Mouse (Mus musculus) hindbrain, embryonic 15.5 days (tissue): Measurements from ENCODE around the gene Kcnq1. TPM values are rescaled to one million over a fixed set of nuclear protein-coding genes. Genes with fewer than 3 reads are reported as not detected.

Experiments used
- ATAC-seq: fragments of 200-750 bp; cut with Nextera tagmentation; 2 replicates; pipeline ENCODE4 v1.8.0; 2017; ENCODE audit warnings: low read depth, moderate number of reproducible peaks, moderate TSS enrichment; ENCODE audit not compliant: low FRiP score
- H3K27ac ChIP-seq: fragments of 300-500 bp; sonication (generic); replicated peaks from 2 replicates; pipeline ENCODE4 v1.5.1; 2015; ENCODE audit warnings: mild to moderate bottlenecking, inconsistent platforms
- H3K27me3 ChIP-seq: fragments of 300-500 bp; sonication (generic); 2 replicates; pipeline ENCODE4 v1.6.1; 2015; ENCODE audit warnings: control low read depth, inconsistent platforms
- H3K36me3 ChIP-seq: fragments of 300-500 bp; sonication (generic); 2 replicates; pipeline ENCODE4 v1.6.1; 2015; ENCODE audit warnings: control low read depth, inconsistent platforms
- H3K4me1 ChIP-seq: fragments of 300-500 bp; sonication (generic); replicated peaks from 2 replicates; pipeline ENCODE4 v1.6.1; 2015; ENCODE audit warnings: control low read depth, inconsistent platforms
- H3K4me2 ChIP-seq: fragments of 300-500 bp; sonication (generic); 2 replicates; pipeline ENCODE4 v1.6.1; 2015; ENCODE audit warnings: moderate library complexity, mild to moderate bottlenecking, inconsistent platforms
- H3K4me3 ChIP-seq: fragments of 300-500 bp; sonication (generic); 2 replicates; pipeline ENCODE4 v1.5.1; 2015; ENCODE audit warnings: mild to moderate bottlenecking, inconsistent platforms
- H3K9ac ChIP-seq: fragments of 300-500 bp; sonication (generic); 2 replicates; pipeline ENCODE4 v1.6.1; 2015; ENCODE audit warnings: inconsistent platforms
- H3K9me3 ChIP-seq: fragments of 300-500 bp; sonication (generic); 2 replicates; pipeline ENCODE4 v1.6.1; 2016; ENCODE audit warnings: control low read depth, inconsistent platforms
- WGBS: fragments of 180-500 bp; shearing (Covaris S2); methylation state at CpG from one replicate; pipeline ENCODE4 v1.1.7; 2015; 5-methylcytosine and 5-hydroxymethylcytosine counted together
- polyA plus RNA-seq: library from polyadenylated mRNA; unstranded; fragments of >200 nt; fragmentation: Nextera tagmentation; extraction: Ambion mirVana; gene quantifications from 2 replicates; pipeline ENCODE4 v1.2.1, GENCODE M21; 2015

Gene Kcnq1
- polyA plus RNA-seq, 1 experiment from 2014 or later = 1.1 TPM

DNA sequence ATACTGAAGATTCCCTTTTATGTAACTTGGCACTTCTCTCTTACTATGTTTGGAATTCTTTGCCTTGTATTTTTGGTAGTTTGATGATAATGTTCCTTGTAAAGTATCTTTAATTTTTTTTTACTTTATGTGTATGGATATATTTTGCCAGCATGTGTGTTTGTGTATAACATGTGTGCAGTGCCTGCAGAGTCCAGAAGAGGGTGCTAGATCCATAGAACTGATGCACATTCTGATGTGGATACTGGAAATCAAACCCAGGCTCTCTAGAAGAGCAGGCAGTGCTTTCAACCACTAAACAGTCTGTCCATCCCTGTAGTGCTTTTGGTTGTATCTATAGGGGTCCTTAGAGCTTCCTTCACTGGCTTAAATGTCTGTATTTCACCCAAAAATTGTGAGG, 8.6 kb downstream of the Kcnq1 start:
- Histone ChIP-seq H3K4me1 (no peaks in the 10 kb centered on the region), H3K27me3 (no peaks in the 10 kb centered on the region), H3K9me3 (no peaks in the 10 kb centered on the region), H3K27ac (no peak overlapping the region), H3K9ac (no peak overlapping the region), H3K4me2 (no peak overlapping the region), H3K4me3 (no peak overlapping the region), H3K36me3 (no peaks in the 10 kb centered on the region)
- no peak for ATAC-seq

DNA sequence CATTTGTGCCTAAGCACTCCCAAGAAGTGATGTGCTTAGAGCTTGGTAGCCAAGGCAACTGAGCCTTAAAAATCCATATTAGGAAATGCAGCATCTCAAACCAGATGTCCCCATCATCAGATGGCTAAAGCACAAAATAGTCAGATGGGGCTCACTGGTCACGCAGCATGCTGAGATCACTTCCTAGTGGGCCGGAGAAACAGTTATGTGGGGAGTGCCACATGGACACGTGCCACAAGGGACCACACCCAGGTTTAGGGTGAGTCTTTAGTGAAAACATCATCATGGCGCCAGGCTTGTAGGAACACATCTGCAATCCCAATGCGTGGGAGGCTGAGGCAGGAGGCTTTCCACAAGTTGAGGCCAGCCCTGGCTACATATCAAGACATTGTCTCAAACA, 10.4 kb downstream of the Kcnq1 start:
- Histone ChIP-seq H3K27ac (no peak overlapping the region), H3K36me3 (no peaks in the 10 kb centered on the region), H3K4me3 (no peak overlapping the region), H3K9me3 (no peaks in the 10 kb centered on the region), H3K27me3 (no peaks in the 10 kb centered on the region), H3K4me2 (no peak overlapping the region), H3K4me1 (no peaks in the 10 kb centered on the region), H3K9ac (no peak overlapping the region)
- no peak for ATAC-seq
- 87% methylated on average over 5 of the region's 5 CpGs for WGBS

DNA sequence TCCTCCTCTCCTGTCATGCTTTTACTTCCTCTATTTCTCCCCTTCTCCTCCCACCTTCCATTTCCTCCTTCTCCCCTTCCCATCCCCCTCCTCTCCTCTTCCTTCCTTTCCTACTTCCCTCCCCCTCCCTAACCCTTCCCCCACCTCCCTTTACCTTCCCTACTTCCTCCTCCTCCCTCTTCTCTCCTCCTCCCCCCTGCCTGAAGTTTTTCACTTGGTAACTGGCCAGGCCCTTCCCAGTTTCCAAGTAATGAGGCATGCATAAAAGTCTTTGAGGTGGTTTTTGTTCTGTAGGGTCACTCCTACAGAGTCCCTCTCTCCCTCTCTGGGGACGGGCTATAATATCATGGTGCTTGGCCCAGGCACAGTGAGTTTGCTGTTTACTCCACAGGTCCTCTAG, 13.2 kb downstream of the Kcnq1 start:
- H3K27me3 ChIP-seq = no peaks in the 10 kb centered on the region
- ATAC-seq = no peak
- 13% methylated on average over 1 of the region's 1 CpGs for WGBS

GRCm38 (mm10) chr7:143119826-143120225, 13.7 kb downstream of the Kcnq1 start:
- Histone ChIP-seq H3K4me1 (peaks cover 8% of the 10 kb centered on the region), H3K27ac (no peak overlapping the region), H3K9me3 (no peaks in the 10 kb centered on the region), H3K27me3 (no peaks in the 10 kb centered on the region), H3K4me2 (no peak overlapping the region), H3K36me3 (no peaks in the 10 kb centered on the region), H3K4me3 (no peak overlapping the region), H3K9ac (no peak overlapping the region)
- WGBS = 73% methylated on average over 3 of the region's 3 CpGs
- ATAC-seq = no peak

More for the DNA sequence above, 13.2 kb downstream of the Kcnq1 start:
- no peak overlapping the region for H3K27ac ChIP-seq
- H3K4me3 ChIP-seq = no peak overlapping the region
- no peak overlapping the region for H3K9ac ChIP-seq
- no peak overlapping the region for H3K4me2 ChIP-seq
- peaks cover 3% of the 10 kb centered on the region for H3K4me1 ChIP-seq
- no peaks in the 10 kb centered on the region for H3K36me3 ChIP-seq
- no peaks in the 10 kb centered on the region for H3K9me3 ChIP-seq

DNA sequence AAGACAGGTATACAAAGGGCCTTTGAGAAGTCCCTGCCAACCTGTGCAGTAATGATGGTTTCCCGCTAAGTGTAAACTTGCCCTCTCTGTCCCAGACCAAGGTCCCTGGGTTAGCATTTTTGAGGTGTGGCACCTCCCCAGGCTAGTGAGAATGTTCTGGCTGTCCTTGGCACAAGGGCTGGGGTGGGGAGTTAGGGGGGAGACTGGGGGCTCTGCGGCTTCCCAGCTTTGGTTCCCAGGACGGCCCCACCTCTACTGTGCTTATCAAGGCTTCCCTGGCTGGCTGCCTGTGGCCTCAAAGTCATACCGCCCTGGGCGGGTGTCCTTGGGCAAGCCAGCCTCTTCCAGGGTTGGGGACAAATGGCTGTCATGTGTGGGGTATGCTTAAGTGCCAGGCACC, 16.0 kb downstream of the Kcnq1 start:
- no peak overlapping the region for H3K9ac ChIP-seq
- WGBS = 87% methylated on average over 5 of the region's 5 CpGs
- no peak for ATAC-seq
- no peak overlapping the region for H3K4me3 ChIP-seq
- H3K9me3 ChIP-seq = no peaks in the 10 kb centered on the region
- H3K36me3 ChIP-seq = no peaks in the 10 kb centered on the region
- H3K4me1 ChIP-seq = peaks cover 8% of the 10 kb centered on the region
- no peak overlapping the region for H3K27ac ChIP-seq
- H3K27me3 ChIP-seq = no peaks in the 10 kb centered on the region
- no peak overlapping the region for H3K4me2 ChIP-seq

- H3K9me3 ChIP-seq = no peaks in the 10 kb centered on the region
- WGBS = 21% methylated on average over 6 of the region's 6 CpGs
- H3K4me1 ChIP-seq = peaks cover 8% of the 10 kb centered on the region
- H3K4me3 ChIP-seq = no peak overlapping the region
- H3K27me3 ChIP-seq = no peaks in the 10 kb centered on the region
- no peak overlapping the region for H3K4me2 ChIP-seq
- no peak overlapping the region for H3K27ac ChIP-seq
- no peak; the same call in 1 of the 2 replicates for ATAC-seq
- no peaks in the 10 kb centered on the region for H3K36me3 ChIP-seq
- H3K9ac ChIP-seq = no peak overlapping the region
Observed at GRCm38 (mm10) chr7:143123876-143124669, 17.9 kb downstream of the Kcnq1 start.

GRCm38 (mm10) chr7:143124902-143125301, 18.7 kb downstream of the Kcnq1 start:
- 56% methylated on average over 3 of the region's 3 CpGs for WGBS
- H3K27ac ChIP-seq = no peak overlapping the region
- H3K4me1 ChIP-seq = peaks cover 8% of the 10 kb centered on the region

GRCm38 (mm10) chr7:143132815-143133214, 26.7 kb downstream of the Kcnq1 start:
- Histone ChIP-seq H3K9me3 (no peaks in the 10 kb centered on the region), H3K9ac (no peak overlapping the region), H3K4me1 (no peaks in the 10 kb centered on the region), H3K4me2 (no peak overlapping the region), H3K4me3 (no peak overlapping the region), H3K27me3 (no peaks in the 10 kb centered on the region), H3K36me3 (no peaks in the 10 kb centered on the region), H3K27ac (no peak overlapping the region)
- WGBS = 83% methylated on average over 5 of the region's 5 CpGs
- no peak for ATAC-seq

More at GRCm38 (mm10) chr7:143124902-143125301, 18.7 kb downstream of the Kcnq1 start:
- Histone ChIP-seq H3K4me3 (no peak overlapping the region), H3K4me2 (no peak overlapping the region), H3K36me3 (no peaks in the 10 kb centered on the region), H3K27me3 (no peaks in the 10 kb centered on the region), H3K9me3 (no peaks in the 10 kb centered on the region), H3K9ac (no peak overlapping the region)
- ATAC-seq = no peak

GRCm38 (mm10) chr7:143136125-143136524, 30.0 kb downstream of the Kcnq1 start:
- WGBS = 75% methylated on average over 2 of the region's 2 CpGs
- ATAC-seq = no peak
- no peaks in the 10 kb centered on the region for H3K36me3 ChIP-seq

GRCm38 (mm10) chr7:143136561-143136960, 30.4 kb downstream of the Kcnq1 start:
- no peaks in the 10 kb centered on the region for H3K9me3 ChIP-seq
- H3K27me3 ChIP-seq = no peaks in the 10 kb centered on the region
- no peaks in the 10 kb centered on the region for H3K36me3 ChIP-seq
- ATAC-seq = no peak
- no peak overlapping the region for H3K4me2 ChIP-seq
- H3K4me1 ChIP-seq = no peaks in the 10 kb centered on the region
- no peak overlapping the region for H3K27ac ChIP-seq
- WGBS = 70% methylated on average over 5 of the region's 5 CpGs
- H3K4me3 ChIP-seq = no peak overlapping the region
- no peak overlapping the region for H3K9ac ChIP-seq

More at GRCm38 (mm10) chr7:143136125-143136524, 30.0 kb downstream of the Kcnq1 start:
- H3K27ac ChIP-seq = no peak overlapping the region
- no peak overlapping the region for H3K9ac ChIP-seq
- H3K27me3 ChIP-seq = no peaks in the 10 kb centered on the region
- no peaks in the 10 kb centered on the region for H3K9me3 ChIP-seq
- no peaks in the 10 kb centered on the region for H3K4me1 ChIP-seq
- H3K4me3 ChIP-seq = no peak overlapping the region
- H3K4me2 ChIP-seq = no peak overlapping the region

DNA sequence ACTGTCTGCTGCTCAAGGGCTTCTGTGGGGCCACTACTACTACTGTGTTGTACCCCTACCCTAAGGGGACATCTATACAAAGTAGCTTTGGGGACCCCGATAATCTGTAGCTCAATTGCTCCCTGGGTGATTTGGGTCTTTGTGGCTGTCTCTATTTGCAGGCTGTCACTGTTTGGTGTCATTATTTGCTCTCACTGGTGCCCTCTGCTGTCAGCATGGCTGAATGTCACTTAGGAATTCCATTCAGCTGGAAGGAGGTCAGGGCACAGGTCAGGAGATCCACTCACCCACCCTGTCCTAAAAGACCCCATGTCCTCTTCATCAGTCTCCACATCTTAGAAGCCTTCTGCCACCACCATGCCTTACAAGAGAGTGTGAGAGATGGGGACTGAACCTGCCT, 32.6 kb downstream of the Kcnq1 start:
- Histone ChIP-seq H3K4me1 (no peaks in the 10 kb centered on the region), H3K4me2 (no peak overlapping the region), H3K27ac (no peak overlapping the region), H3K36me3 (no peaks in the 10 kb centered on the region), H3K4me3 (no peak overlapping the region), H3K9ac (no peak overlapping the region), H3K27me3 (no peaks in the 10 kb centered on the region), H3K9me3 (no peaks in the 10 kb centered on the region)
- WGBS = 16% methylated on average over 1 of the region's 1 CpGs
- no peak for ATAC-seq

- no peak overlapping the region for H3K9ac ChIP-seq
Observed at GRCm38 (mm10) chr7:143139932-143140331, 33.8 kb downstream of the Kcnq1 start.

DNA sequence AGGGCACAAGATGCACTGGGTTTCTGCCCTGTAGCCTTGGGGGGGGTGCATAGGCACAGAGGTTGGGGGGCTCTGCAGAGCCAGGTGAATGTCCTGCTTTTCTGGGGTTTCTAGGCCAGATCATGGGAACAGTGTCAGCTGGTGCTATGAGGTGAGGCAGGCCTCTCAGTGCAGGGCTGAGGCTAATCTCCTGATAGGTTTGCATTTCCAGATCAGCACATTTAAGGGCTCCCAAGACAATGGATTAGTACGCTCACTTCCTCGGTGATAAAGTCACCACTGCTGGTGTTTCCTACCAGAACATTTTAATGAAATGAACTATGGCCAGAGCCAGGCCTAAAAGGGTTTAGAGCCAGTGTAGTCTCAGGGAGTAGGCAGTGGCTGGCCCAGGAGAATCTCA, 36.5 kb downstream of the Kcnq1 start:
- WGBS = 79% methylated on average over 2 of the region's 2 CpGs
- no peaks in the 10 kb centered on the region for H3K27me3 ChIP-seq
- no peaks in the 10 kb centered on the region for H3K4me1 ChIP-seq
- no peaks in the 10 kb centered on the region for H3K36me3 ChIP-seq
- H3K27ac ChIP-seq = no peak overlapping the region
- no peaks in the 10 kb centered on the region for H3K9me3 ChIP-seq
- no peak overlapping the region for H3K4me2 ChIP-seq
- no peak for ATAC-seq
- no peak overlapping the region for H3K9ac ChIP-seq
- H3K4me3 ChIP-seq = no peak overlapping the region

More at GRCm38 (mm10) chr7:143139932-143140331, 33.8 kb downstream of the Kcnq1 start:
- ATAC-seq = no peak
- Histone ChIP-seq H3K4me3 (no peak overlapping the region), H3K4me1 (no peaks in the 10 kb centered on the region), H3K27me3 (no peaks in the 10 kb centered on the region), H3K9me3 (no peaks in the 10 kb centered on the region), H3K27ac (no peak overlapping the region), H3K4me2 (no peak overlapping the region), H3K36me3 (no peaks in the 10 kb centered on the region)
- WGBS = 83% methylated on average over 4 of the region's 4 CpGs
